Mouse (Mus musculus) adrenal gland (tissue): ENCODE measurements at regions not wholly inside any gene's neighbourhood (a gene's known extent, or its start where the extent isn't known, plus 50 kb on each side); places are given as distances from the start of the nearest gene placed in this dataset.

ENCODE experiments used
- intact Hi-C: fragments of 180-260 bp; cut with DNase I; formaldehyde crosslinking; loops from one replicate; pipeline ENCODE4 v1.15.1; 2025
- microRNA-seq, 2 experiments: library from miRNA; unstranded; fragments of <30 nt; microRNA quantifications; one replicate each; pipeline ENCODE4; 2019

DNA sequence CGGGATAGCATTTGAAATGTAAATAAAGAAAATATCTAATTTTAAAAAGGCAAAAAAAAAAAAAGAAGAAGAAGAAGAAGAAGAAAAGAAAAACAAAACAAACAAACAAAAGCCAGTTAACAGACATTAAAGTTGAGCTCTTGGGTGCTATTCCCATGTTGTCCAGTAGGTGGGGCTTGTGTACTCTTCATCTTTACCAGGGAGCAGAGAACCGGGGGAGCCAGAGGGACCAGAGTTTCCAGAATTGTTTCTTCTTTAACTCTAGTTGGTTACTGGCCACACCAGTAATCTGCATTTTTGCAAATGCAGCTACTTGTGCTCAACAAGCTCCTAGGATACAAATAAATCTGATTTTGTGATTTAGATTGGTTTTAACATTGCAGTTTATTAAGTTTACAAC lies 103.6 kb upstream of the Dcn start:
- intact Hi-C loops: loop anchor here (2.0 kb wide), 1 partner anchor 295 kb away; no protein-coding TSS in a partner anchor

DNA sequence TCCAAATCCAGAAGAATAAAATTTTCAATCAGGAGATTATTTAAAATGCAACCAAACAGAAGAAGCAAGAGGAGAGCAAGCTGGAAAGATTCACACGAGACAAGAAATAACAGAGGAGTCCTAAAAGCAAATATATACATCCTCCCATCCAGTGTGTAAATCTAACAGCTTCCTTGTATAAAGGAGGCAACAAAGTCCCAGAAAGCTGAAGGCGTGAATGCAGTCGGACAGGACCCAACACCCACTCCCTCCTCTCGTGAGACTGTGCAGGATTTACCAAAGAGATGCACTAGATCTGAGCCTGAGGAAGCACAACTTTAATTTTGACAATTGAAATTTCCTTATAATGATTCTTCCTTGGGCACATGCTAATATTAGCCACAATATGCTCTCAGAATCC lies 103.0 kb upstream of the Dcn start:
- intact Hi-C loops: loop anchor here (2.0 kb wide), 1 partner anchor 294 kb away; no protein-coding TSS in a partner anchor

- intact Hi-C loops: no loop called here
Observed at GRCm38 (mm10) chr10:97381586-97381985, 97.8 kb upstream of the Dcn start.

DNA sequence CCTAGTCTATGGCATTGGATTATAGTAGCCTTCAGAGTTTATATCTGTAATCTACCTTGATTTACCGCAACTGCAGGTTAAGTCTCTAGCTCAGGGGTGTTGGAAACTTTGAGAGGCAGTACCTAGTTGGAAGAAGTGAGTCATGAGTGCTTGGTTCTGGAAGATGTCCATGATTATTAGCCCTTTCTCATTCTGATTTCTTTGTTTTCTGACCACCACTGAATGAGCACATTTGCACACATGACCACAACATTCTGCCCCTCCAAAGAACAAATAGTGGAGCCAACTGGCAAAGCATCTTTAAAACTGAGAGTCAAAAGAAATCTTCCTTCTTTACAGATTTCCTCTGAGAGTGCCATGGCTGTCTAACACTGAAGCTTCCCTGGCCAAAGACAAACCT lies 95.5 kb upstream of the Dcn start:
- intact Hi-C loops: no loop called here

GRCm38 (mm10) chr10:97387196-97387876 lies 92.1 kb upstream of the Dcn start:
- intact Hi-C loops: no loop called here

DNA sequence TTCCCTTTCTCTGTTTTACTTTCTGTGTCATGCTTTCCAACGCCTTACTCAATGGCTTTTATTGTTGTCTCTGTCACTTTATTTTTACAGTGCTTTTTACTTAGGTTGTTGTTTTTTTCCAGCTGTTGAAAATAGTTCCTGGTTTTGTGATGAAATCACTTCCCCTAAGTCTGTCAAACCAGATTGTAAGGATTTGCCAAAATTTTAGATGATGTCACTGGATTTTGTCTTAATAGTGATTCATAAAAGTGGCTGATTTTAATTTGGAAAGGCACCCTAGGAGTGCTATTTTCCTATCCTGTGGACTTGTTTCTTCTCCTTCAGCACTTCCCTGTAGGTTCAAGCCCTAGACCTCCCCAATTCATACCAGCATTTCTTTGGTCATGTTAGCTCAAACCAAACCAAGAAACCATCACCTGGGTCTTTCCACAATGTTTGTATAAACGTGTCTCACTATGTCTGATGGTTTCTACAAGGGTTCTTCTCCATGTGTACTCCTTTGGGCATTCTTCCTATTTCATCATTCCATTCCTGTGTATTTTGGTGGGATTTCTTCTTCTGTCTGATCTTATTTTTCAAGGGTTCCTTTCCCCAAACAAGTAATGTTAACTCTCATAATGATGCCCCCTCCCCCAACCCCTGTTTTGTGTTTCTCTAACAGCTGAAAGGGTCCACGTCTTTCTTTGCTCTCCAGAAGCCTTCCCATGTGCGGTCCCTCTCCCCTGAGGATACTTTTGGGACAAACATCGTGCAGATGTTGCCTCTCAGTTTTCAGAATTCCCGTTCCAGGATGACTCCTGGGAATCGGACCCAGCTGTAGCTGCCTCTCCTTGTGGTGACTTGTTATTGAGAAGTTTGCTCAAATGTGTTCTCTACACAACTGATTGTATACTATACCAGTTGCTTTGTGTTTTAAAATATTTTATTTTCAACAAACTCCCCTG lies 89.5 kb upstream of the Dcn start:
- intact Hi-C loops: no loop called here

GRCm38 (mm10) chr10:97397062-97397771 lies 82.2 kb upstream of the Dcn start:
- intact Hi-C loops: no loop called here

DNA sequence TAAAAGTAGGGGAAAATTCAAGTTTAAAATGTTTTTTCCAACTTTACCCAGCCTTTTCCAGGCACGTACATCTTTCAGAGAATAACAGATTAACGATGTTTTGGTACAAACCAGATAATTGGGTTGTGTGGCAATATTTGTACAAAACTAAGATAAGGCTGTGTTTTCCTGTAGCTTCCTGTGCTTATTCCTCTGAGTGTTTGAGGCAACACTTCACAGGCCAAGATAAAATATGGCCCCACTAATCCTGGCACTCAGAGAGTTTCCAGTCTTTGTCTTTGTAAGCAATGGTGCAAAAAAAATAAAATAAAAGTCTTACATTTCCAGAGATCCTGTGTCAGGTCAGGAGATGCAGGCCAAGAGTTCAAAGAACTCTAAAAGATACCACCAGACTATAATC lies 81.5 kb upstream of the Dcn start:
- intact Hi-C loops: no loop called here

- intact Hi-C loops: no loop called here
Observed at GRCm38 (mm10) chr10:97402524-97402923, 76.9 kb upstream of the Dcn start.

DNA sequence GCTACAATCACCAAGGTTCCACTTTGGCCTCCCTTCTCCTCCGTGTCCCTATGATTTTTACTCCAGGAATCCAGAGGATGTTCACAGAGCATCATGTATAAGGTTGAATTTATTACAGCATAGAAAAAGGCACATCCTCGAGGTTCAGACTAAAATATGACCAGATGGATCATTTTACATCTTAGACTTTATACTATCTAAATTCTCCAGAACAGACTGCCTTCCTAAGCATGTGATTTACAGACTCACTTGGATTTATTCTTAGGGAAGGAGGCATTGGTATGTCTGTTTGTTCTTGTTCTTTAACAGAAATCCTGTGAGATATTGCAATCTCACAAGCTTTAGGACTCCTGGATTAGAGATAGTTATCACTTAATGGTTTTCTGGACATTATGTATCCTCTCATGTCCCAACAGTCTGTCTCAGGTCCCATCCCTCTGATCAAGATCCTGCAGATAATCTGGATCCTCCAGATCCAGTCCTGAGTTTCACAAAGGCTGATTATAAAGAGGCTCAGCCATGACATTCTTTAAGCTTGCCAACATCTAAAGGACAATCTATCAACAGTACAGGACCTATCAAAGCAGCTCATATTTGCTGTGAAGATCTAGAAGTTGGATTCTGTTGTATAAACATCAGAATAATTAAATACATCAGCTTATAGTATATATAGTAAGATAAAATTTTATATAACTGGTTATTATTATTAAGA lies 75.2 kb upstream of the Dcn start:
- intact Hi-C loops: no loop called here

GRCm38 (mm10) chr10:97409181-97409581 lies 70.2 kb upstream of the Dcn start:
- intact Hi-C loops: no loop called here

- intact Hi-C loops: no loop called here
Observed at GRCm38 (mm10) chr10:97409909-97410308, 69.5 kb upstream of the Dcn start.

DNA sequence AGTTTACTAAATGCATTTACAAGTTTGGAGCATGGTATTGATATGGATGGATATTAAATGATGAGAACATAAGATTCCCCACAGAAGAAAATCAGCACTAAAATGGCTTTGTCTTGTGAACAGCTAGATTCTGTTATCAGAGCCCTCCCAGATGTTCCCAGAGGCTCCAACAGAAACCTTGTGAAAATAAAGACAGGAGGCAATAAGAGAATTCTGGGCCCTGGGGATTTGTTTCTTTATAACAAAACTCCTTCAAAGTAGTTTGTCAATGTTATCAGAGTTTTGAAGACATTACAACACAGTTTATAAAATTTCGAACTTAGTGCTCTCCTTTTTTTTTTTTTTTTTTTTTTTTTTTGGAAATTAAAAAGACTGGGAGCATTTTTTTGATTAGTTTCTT lies 56.8 kb upstream of the Dcn start:
- intact Hi-C loops: no loop called here

- intact Hi-C loops: no loop called here
Observed at GRCm38 (mm10) chr10:97423039-97423700, 56.2 kb upstream of the Dcn start.

Small RNA genes in the stretch of these regions (microRNA-seq; reads per million reads assigned to microRNA genes)
- gene Gm24587 (0 reads per million in 2 experiments), gene Mir3966 (0 reads per million in 2 experiments)
